Mouse (Mus musculus) forebrain, embryonic 15.5 days (tissue): Measurements from ENCODE around the gene Hmg20b. TPM values are rescaled to one million over a fixed set of nuclear protein-coding genes. Genes with fewer than 3 reads are reported as not detected.
A peak's percentile ranks its signal among the peaks of the same experiment; 100 is the strongest.

Experiments used
- ATAC-seq: fragments of 200-750 bp; cut with Nextera tagmentation; replicated peaks from 2 replicates; pipeline ENCODE4 v1.8.0; 2017; ENCODE audit warnings: mild to moderate bottlenecking, moderate TSS enrichment, moderate library complexity
- H3K27ac ChIP-seq: fragments of 300-500 bp; sonication (generic); replicated peaks from 2 replicates; pipeline ENCODE4 v1.5.1; 2015; ENCODE audit warnings: mild to moderate bottlenecking, inconsistent platforms
- H3K27me3 ChIP-seq: fragments of 300-500 bp; sonication (generic); 2 replicates; pipeline ENCODE4 v1.6.1; 2015; ENCODE audit warnings: inconsistent platforms
- H3K36me3 ChIP-seq: fragments of 300-500 bp; sonication (generic); 2 replicates; pipeline ENCODE4 v1.6.1; 2015; ENCODE audit warnings: mild to moderate bottlenecking, inconsistent platforms
- H3K4me1 ChIP-seq: fragments of 300-500 bp; sonication (generic); 2 replicates; pipeline ENCODE4 v1.6.1; 2015; ENCODE audit warnings: inconsistent platforms
- H3K4me2 ChIP-seq: fragments of 300-500 bp; sonication (generic); replicated peaks from 2 replicates; pipeline ENCODE4 v1.6.1; 2015; ENCODE audit warnings: mild to moderate bottlenecking, inconsistent platforms
- H3K4me3 ChIP-seq: fragments of 300-500 bp; sonication (generic); 2 replicates; pipeline ENCODE4 v1.5.1; 2015; ENCODE audit warnings: mild to moderate bottlenecking, inconsistent platforms
- H3K9ac ChIP-seq: fragments of 300-500 bp; sonication (generic); replicated peaks from 2 replicates; pipeline ENCODE4 v1.6.1; 2015; ENCODE audit warnings: mild to moderate bottlenecking, inconsistent platforms
- H3K9me3 ChIP-seq: fragments of 300-500 bp; sonication (generic); 2 replicates; pipeline ENCODE4 v1.6.1; 2016; ENCODE audit warnings: inconsistent platforms
- WGBS: fragments of 180-500 bp; shearing (Covaris S2); methylation state at CpG from one replicate; pipeline ENCODE4 v1.1.7; 2015; ENCODE audit warnings: mixed read lengths; 5-methylcytosine and 5-hydroxymethylcytosine counted together
- polyA plus RNA-seq: library from polyadenylated mRNA; unstranded; fragments of >200 nt; fragmentation: Nextera tagmentation; extraction: Ambion mirVana; gene quantifications from 2 replicates; pipeline ENCODE4 v1.2.1, GENCODE M21; 2015

The Hmg20b gene
- polyA plus RNA-seq: 41.4 and 43.3 TPM in 2 replicates

DNA sequence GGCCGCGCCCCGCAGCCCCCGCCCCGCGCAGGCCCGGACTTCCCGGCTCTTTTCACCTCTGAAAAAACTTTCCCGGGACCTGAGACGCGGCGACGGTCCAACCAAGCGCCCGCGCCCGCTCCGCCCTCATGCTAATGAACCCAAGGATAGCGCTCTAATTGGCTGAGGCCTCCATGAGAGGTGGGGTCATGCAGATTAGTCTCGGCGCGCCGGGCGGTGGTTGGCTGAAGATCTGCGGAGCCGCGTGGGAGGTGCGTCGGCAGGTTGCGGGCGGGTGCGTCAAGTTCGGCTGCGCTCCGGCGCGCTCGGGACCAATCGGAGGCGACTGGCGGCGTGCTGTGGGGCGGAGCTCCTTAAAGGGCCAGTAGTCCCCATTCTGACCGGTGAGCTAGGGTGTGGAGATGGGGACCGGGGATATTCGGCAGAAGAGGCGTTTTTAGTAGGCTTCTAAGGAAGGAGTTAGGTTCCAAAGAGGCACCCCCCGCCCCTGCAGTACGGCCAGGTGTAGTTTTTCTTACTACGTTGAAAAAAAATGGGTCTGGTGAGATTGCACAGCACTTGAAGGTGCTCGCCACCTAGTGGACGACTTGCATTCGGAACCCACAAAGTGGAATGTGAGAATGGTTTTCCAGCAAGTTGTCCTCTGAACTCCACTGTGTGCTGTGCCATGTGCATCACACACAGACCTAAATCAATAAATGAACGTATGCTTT is at the start of gene Hmg20b:
TSS of gene Hmg20b (minus strand) at position 130 of the 713 bp plus-strand sequence.
- Histone ChIP-seq H3K4me2 (peak within 1 kb of the TSS; percentile 85), H3K9ac (peak within 1 kb of the TSS; percentile 63), H3K27me3 (peaks cover 6% of the 10 kb centered on the region; the same call in 1 of the 2 replicates), H3K36me3 (no peaks in the 10 kb centered on the region), H3K4me3 (peak within 1 kb of the TSS; percentile 74), H3K27ac (peak within 1 kb of the TSS; percentile 69), H3K9me3 (no peaks in the 10 kb centered on the region), H3K4me1 (peaks cover 21% of the 10 kb centered on the region)
- WGBS: under 1% methylated on average over 54 of the region's 54 CpGs
- ATAC-seq: peak; percentile 97

DNA sequence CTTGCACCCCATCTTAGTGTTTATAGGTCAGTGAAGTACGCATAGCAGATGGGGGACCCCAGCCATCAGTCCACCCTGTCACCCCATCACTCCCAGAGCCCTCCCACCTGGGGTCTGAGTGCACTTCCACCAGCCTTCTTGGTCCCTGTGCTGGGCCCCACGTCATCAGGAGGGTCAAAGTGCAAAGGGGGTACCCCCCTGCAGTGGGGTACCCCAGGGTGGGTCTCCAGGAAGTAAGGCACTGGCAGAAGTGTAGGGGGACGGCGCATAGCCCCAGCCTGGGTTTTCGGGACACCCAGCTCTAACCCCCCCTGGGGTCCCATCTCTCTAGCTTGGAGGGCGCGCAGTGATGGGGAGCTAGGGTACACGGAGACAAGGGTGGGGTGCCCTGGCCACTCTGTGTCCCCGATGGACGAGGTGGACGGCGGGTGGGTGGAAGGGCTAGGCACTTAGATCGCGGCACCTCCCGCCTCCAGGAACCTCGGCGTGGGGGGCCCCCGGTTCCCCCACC is 49.6 kb upstream of the Hmg20b start:
- peaks cover 10% of the 10 kb centered on the region; the same call in 1 of the 2 replicates for H3K36me3 ChIP-seq
- no peaks in the 10 kb centered on the region for H3K9me3 ChIP-seq
- no peak for ATAC-seq
- peaks cover 6% of the 10 kb centered on the region; the same call in 1 of the 2 replicates for H3K27me3 ChIP-seq
- peak overlapping the region; percentile 43 for H3K4me2 ChIP-seq
- 0 out of 2 replicates have a peak overlapping the region, but pooled peaks have one; percentile 26 for H3K4me3 ChIP-seq
- peaks cover 48% of the 10 kb centered on the region for H3K4me1 ChIP-seq
- no peak overlapping the region for H3K9ac ChIP-seq
- H3K27ac ChIP-seq: no peak overlapping the region; the same call in 1 of the 2 replicates
- WGBS: 82% methylated on average over 18 of the region's 18 CpGs

DNA sequence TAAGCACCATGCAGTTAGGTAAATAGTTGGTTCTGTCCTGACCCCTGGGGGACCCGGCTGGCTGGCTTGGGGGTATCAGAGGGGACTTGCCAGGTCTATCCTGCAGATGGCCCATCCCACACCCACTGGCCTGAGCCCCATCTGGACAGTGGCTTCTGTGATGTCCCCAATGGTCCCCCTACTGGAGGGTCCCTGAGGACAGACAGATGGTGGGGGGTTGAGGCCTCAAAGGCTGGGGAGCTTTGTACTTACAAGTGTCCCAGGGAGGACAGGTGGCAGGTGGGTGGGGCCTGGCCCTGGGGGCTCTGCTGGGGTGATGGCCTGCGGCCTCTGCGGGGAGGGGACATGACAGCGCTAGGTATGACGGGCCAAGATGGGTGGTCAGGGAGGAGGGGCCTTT is 49.0 kb upstream of the Hmg20b start:
- WGBS: 71% methylated on average over 5 of the region's 5 CpGs
- H3K27me3 ChIP-seq: peaks cover under 1% of the 10 kb centered on the region; the same call in 1 of the 2 replicates
- H3K4me2 ChIP-seq: 0 out of 2 replicates have a peak overlapping the region, but pooled peaks have one; percentile 43
- H3K27ac ChIP-seq: no peak overlapping the region
- H3K4me3 ChIP-seq: no peak overlapping the region
- ATAC-seq: no peak
- peaks cover 48% of the 10 kb centered on the region for H3K4me1 ChIP-seq
- no peaks in the 10 kb centered on the region for H3K9me3 ChIP-seq
- no peak overlapping the region for H3K9ac ChIP-seq
- H3K36me3 ChIP-seq: peaks cover 7% of the 10 kb centered on the region; the same call in 1 of the 2 replicates

GRCm38 (mm10) chr10:81396749-81397148 is 46.5 kb upstream of the Hmg20b start:
- Histone ChIP-seq H3K36me3 (peaks cover 7% of the 10 kb centered on the region; the same call in 1 of the 2 replicates), H3K27me3 (no peaks in the 10 kb centered on the region), H3K4me3 (no peak overlapping the region), H3K4me1 (peaks cover 42% of the 10 kb centered on the region), H3K9me3 (no peaks in the 10 kb centered on the region), H3K27ac (no peak overlapping the region; the same call in 1 of the 2 replicates), H3K4me2 (no peak overlapping the region), H3K9ac (peak overlapping the region; percentile 21; the same call in 1 of the 2 replicates)
- no peak for ATAC-seq
- WGBS: 67% methylated on average over 5 of the region's 5 CpGs

DNA sequence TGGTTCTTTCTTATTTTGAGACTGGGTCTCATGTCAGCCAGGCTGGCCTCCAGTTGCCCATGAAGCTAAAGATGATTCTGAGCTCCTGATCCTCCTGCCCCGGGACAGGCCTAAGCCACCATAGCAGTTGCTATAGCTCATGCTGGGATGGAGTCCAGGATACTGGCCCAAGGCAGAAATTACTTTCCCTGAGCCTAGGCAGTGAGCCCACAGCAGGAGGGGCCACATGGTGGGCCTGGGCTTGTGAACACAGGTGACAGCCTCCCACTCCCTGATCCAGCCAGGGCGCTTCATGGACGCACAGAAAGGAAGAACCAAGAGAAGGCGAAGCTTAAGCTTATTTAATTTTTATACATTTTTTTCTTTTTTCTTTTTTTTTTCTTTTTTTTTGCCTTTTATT is 45.6 kb upstream of the Hmg20b start:
- no peak overlapping the region for H3K4me2 ChIP-seq
- H3K27me3 ChIP-seq: no peaks in the 10 kb centered on the region
- H3K36me3 ChIP-seq: peaks cover 7% of the 10 kb centered on the region; the same call in 1 of the 2 replicates
- H3K9me3 ChIP-seq: no peaks in the 10 kb centered on the region
- H3K4me1 ChIP-seq: peaks cover 33% of the 10 kb centered on the region
- 78% methylated on average over 4 of the region's 4 CpGs for WGBS
- 0 out of 2 replicates have a peak overlapping the region, but pooled peaks have one; percentile 14 for H3K27ac ChIP-seq
- no peak for ATAC-seq
- 0 out of 2 replicates have a peak overlapping the region, but pooled peaks have one; percentile 21 for H3K9ac ChIP-seq
- H3K4me3 ChIP-seq: no peak overlapping the region

GRCm38 (mm10) chr10:81395127-81395526 is 44.8 kb upstream of the Hmg20b start:
- no peaks in the 10 kb centered on the region for H3K27me3 ChIP-seq
- 0 out of 2 replicates have a peak, but pooled peaks cover 2% of the 10 kb centered on the region for H3K36me3 ChIP-seq
- 0 out of 2 replicates have a peak overlapping the region, but pooled peaks have one; percentile 17 for H3K27ac ChIP-seq
- H3K4me2 ChIP-seq: no peak overlapping the region
- peaks cover 26% of the 10 kb centered on the region for H3K4me1 ChIP-seq
- no peaks in the 10 kb centered on the region for H3K9me3 ChIP-seq
- 16% methylated on average over 5 of the region's 5 CpGs for WGBS
- H3K4me3 ChIP-seq: no peak overlapping the region
- no peak for ATAC-seq
- no peak overlapping the region for H3K9ac ChIP-seq

- peak overlapping the region; percentile 20 for H3K4me3 ChIP-seq
- ATAC-seq: no peak
- WGBS: 8% methylated on average over 19 of the region's 19 CpGs
These were observed 43.3 kb upstream of the Hmg20b start for GRCm38 (mm10) chr10:81393456-81394063.

DNA sequence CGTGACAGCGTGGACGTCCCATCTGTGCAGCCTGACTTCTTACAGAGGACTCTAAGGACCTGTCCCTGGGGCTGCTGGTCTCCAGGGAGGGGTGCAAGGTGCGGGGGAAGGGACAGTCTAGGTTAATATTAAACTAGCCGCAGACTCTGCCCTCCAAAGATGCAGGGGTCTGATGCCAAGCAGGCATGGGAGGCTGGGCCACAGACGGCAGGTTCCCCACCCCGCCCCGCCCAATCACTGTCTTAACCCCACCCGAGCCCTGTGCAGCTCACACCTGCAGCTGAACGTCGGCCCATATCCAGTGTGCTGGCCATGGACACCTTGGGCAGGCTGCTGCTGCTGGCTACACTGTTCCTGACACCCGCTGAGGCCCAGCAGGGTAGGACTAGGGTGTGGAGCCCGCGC is 42.5 kb upstream of the Hmg20b start, which contains the start of gene Smim24:
TSS of gene Smim24 (plus strand) at position 271 of the 405 bp plus-strand sequence.
- H3K4me3 ChIP-seq: peak within 1 kb of the TSS; percentile 20
- H3K36me3 ChIP-seq: peaks cover 7% of the 10 kb centered on the region
- peak within 1 kb of the TSS; percentile 36 for H3K4me2 ChIP-seq
- no peak for ATAC-seq
- H3K27ac ChIP-seq: no peak within 1 kb of the TSS
- peaks cover 21% of the 10 kb centered on the region for H3K4me1 ChIP-seq
- WGBS: 74% methylated on average over 14 of the region's 14 CpGs
- H3K9ac ChIP-seq: peak within 1 kb of the TSS; percentile 37
- H3K9me3 ChIP-seq: no peaks in the 10 kb centered on the region
- no peaks in the 10 kb centered on the region for H3K27me3 ChIP-seq

More at GRCm38 (mm10) chr10:81393456-81394063, 43.3 kb upstream of the Hmg20b start:
- Histone ChIP-seq H3K9me3 (no peaks in the 10 kb centered on the region), H3K27me3 (no peaks in the 10 kb centered on the region), H3K4me2 (peak overlapping the region; percentile 36), H3K27ac (no peak overlapping the region), H3K9ac (peak overlapping the region; percentile 37), H3K4me1 (peaks cover 21% of the 10 kb centered on the region), H3K36me3 (no peaks in the 10 kb centered on the region)

GRCm38 (mm10) chr10:81392270-81392669 is 42.0 kb upstream of the Hmg20b start:
- Histone ChIP-seq H3K27me3 (no peaks in the 10 kb centered on the region), H3K4me3 (no peak overlapping the region), H3K4me2 (no peak overlapping the region), H3K27ac (no peak overlapping the region), H3K36me3 (peaks cover 13% of the 10 kb centered on the region), H3K9ac (no peak overlapping the region), H3K9me3 (no peaks in the 10 kb centered on the region), H3K4me1 (peaks cover 21% of the 10 kb centered on the region)
- 84% methylated on average over 6 of the region's 6 CpGs for WGBS
- ATAC-seq: no peak

GRCm38 (mm10) chr10:81390678-81390965 is 40.3 kb upstream of the Hmg20b start:
- no peak overlapping the region for H3K4me3 ChIP-seq
- H3K4me2 ChIP-seq: no peak overlapping the region
- no peak overlapping the region for H3K27ac ChIP-seq
- H3K4me1 ChIP-seq: peaks cover 19% of the 10 kb centered on the region
- no peak overlapping the region for H3K9ac ChIP-seq
- no peak for ATAC-seq
- H3K36me3 ChIP-seq: peaks cover 22% of the 10 kb centered on the region
- H3K9me3 ChIP-seq: no peaks in the 10 kb centered on the region
- WGBS: 88% methylated on average over 13 of the region's 13 CpGs
- H3K27me3 ChIP-seq: no peaks in the 10 kb centered on the region

DNA sequence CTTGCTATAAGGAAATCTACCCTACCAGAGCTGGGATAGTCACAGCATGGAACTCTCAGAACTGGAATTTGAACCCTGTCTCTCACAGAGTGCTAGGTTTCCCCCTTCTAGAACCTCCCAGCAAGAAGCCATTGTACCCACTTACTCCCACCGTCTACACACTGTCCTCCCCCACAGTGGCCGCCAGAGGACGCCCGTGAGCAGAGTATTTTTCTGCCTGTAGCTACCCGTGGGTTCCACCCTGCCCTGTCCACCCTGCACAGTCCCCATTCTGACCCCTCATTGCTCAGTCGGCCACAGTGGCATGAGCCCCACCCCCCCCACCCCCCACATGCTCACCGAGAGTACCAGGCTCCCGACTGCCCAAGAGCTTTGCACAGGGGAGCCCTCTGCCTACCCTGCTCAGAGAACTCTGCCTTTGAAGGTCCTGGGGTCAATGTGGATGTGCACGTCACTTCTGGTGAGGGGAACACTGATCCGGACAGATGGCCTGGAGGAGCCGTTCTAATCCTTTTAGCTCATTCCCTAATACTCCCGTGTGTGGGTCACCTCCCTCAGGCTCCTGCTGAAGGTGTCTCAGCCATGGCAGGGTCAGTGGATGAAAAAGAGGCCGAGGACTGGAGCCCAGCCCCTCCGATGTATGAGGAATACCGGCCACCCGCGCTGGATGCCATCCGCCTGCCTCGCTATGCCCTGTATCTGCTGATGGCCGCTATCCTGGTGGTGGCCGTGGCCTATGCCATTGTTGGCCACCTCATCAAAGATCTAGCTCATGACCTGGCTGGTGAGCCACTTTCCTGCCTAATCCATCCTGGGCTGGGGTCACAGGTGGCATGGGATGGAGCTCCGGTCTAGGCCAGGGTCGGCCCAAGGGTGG is 39.8 kb upstream of the Hmg20b start:
- no peaks in the 10 kb centered on the region for H3K27me3 ChIP-seq
- no peak overlapping the region for H3K27ac ChIP-seq
- no peaks in the 10 kb centered on the region for H3K9me3 ChIP-seq
- H3K4me2 ChIP-seq: no peak overlapping the region
- no peak overlapping the region for H3K4me3 ChIP-seq
- no peak overlapping the region for H3K9ac ChIP-seq
- H3K4me1 ChIP-seq: peaks cover 25% of the 10 kb centered on the region
- 63% methylated on average over 23 of the region's 23 CpGs for WGBS
- H3K36me3 ChIP-seq: peaks cover 22% of the 10 kb centered on the region
- ATAC-seq: peak; percentile 53; the same call in 1 of the 2 replicates
